Mouse (Mus musculus) monocyte, adult 2 months (primary cell): ENCODE data around the gene Tceal5.

ENCODE experiments used
- DNase-seq, 2 experiments: peaks; one replicate each; pipeline ENCODE4 v3.0.0; 2022; ENCODE audit warnings: low spot score in 2 of 2, low read depth in 1 of 2

Gene Tceal5

GRCm38 (mm10) chrX:136172118-136172551 lies 31.5 kb downstream of the Tceal5 start, which contains the start of gene Tceal8:
Gene Tceal8 (minus strand): TSS chrX:136172342.
- DNase-seq: peak; percentile 17 to 29

DNA sequence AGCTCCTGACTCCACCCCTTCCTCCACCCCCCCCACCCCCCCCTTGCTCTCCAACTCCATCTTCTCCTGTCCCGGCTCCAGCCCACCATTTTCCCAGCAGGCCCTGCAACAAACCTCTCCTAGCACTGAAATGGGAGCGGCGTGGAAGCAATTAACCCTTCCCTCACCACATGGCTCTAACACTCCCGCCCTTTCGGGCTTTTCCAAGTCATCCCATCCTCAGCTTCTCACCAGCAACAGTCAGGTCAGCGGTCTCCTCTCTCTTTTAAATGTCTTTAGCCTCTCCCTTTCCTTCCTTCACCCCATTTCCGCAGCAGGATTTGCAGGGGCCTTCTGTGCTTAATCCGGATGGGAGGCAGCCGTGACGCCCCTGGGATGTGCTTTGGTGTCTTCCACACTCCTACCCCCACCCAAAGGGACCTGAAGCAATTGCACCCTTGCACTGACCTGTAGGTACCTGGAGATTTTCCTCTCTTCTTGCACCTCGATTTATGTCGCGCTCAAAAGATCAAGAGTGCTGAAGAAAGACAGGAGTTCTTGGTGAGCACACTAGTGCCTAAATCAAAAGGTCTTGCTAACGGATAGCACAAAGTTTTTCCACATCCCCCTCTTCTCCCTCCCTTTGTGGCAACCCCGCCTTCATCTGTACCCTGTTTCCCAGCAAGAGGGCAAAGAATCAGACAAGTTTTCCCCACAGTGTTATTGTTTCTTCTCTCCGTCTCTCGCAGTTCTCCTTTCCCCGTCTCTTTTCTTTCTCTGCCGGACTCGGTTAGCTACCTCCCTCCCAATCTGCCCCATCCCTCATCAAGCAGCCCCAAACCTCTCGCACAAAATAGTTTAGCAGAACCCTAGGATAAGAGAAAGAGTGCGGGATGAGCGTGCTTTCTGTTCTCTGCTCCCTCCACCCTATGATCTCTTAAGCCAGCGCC lies 32.2 kb downstream of the Tceal5 start:
- DNase-seq: no peak

- no peak for DNase-seq
Observed at GRCm38 (mm10) chrX:136170625-136171024, 33.1 kb downstream of the Tceal5 start.
